Mouse (Mus musculus) MEL (cell line): Measurements from ENCODE around the gene Yeats2. TPM values are rescaled to one million over a fixed set of nuclear protein-coding genes. Genes with fewer than 3 reads are reported as not detected.

Experiments used
- DNase-seq: peaks from one replicate; pipeline ENCODE4 v3.0.0; 2011; ENCODE audit warnings: low read depth, low spot score
- H3K27ac ChIP-seq: 2 replicates; pipeline ENCODE4 v1.5.1; 2012; ENCODE audit warnings: low read depth, mild to moderate bottlenecking, control low read depth, low read length, moderate library complexity; ENCODE audit not compliant: control insufficient read depth
- H3K27me3 ChIP-seq, 2 experiments: fragments of 150-350 bp in 1 of 2; sonication (generic) in 1 of 2; 2 replicates each; pipeline ENCODE4 v1.6.1; 2012; ENCODE audit warnings: low read length in 2 of 2, mild to moderate bottlenecking in 2 of 2, improper control_type of control experiment in 1 of 2, moderate library complexity in 1 of 2; ENCODE audit not compliant: insufficient read depth in 2 of 2, control insufficient read depth in 1 of 2
- H3K36me3 ChIP-seq, 2 experiments: 2 replicates each; pipeline ENCODE4 v1.6.1; 2012 to 2014; ENCODE audit warnings: low read length in 2 of 2, improper control_type of control experiment in 1 of 2, inconsistent platforms in 1 of 2, mild to moderate bottlenecking in 1 of 2; ENCODE audit not compliant: insufficient read depth in 2 of 2, control insufficient read depth in 1 of 2
- H3K4me1 ChIP-seq, 2 experiments: fragments of 150-350 bp in 1 of 2; sonication (generic) in 1 of 2; 2 replicates each; pipeline ENCODE4 v1.6.1; 2012; ENCODE audit warnings: low read length in 2 of 2, improper control_type of control experiment in 1 of 2, mild to moderate bottlenecking in 1 of 2; ENCODE audit not compliant: insufficient read depth in 2 of 2, control insufficient read depth in 1 of 2
- H3K4me3 ChIP-seq, 2 experiments: fragments of 150-350 bp in 1 of 2; sonication (generic) in 1 of 2; 2 replicates each; pipeline ENCODE4 v1.5.1; 2012; ENCODE audit warnings: low read depth in 2 of 2, low read length in 2 of 2, mild to moderate bottlenecking in 2 of 2, moderate library complexity in 2 of 2, control low read depth in 1 of 2, improper control_type of control experiment in 1 of 2; ENCODE audit not compliant: control insufficient read depth in 1 of 2, insufficient read depth in 1 of 2
- H3K79me2 ChIP-seq: 2 replicates; pipeline ENCODE4 v1.6.1; 2012; ENCODE audit warnings: mild to moderate bottlenecking, low read length, moderate library complexity; ENCODE audit not compliant: control insufficient read depth, poor library complexity, insufficient read depth
- H3K9ac ChIP-seq: 2 replicates; pipeline ENCODE4 v1.6.1; 2012; ENCODE audit warnings: low read depth, mild to moderate bottlenecking, control low read depth, low read length, moderate library complexity; ENCODE audit not compliant: control insufficient read depth, poor library complexity, severe bottlenecking
- H3K9me3 ChIP-seq: fragments of 150-350 bp; sonication (generic); replicated peaks from 2 replicates; pipeline ENCODE4 v1.6.1; 2012; ENCODE audit warnings: mild to moderate bottlenecking, low read length, improper control_type of control experiment, moderate library complexity; ENCODE audit not compliant: insufficient read depth
- BHLHE40 ChIP-seq: IDR thresholded peaks from 2 replicates; pipeline ENCODE4 v1.6.1; 2012; ENCODE audit warnings: low read depth, mild to moderate bottlenecking, inconsistent platforms, low read length, improper control_type of control experiment, borderline replicate concordance
- CHD2 ChIP-seq: IDR thresholded peaks from 2 replicates; pipeline ENCODE4 v1.6.1; 2011; ENCODE audit warnings: low read length, improper control_type of control experiment
- ELF1 ChIP-seq: IDR thresholded peaks from 2 replicates; pipeline ENCODE4 v1.6.1; 2014; ENCODE audit warnings: low read depth, mild to moderate bottlenecking, inconsistent platforms, low read length, improper control_type of control experiment, moderate library complexity
- EP300 ChIP-seq, 2 experiments: IDR thresholded peaks; 2 replicates each; pipeline ENCODE4 v1.6.1; 2011; ENCODE audit warnings: improper control_type of control experiment in 2 of 2, low read length in 2 of 2, low read depth in 1 of 2, mild to moderate bottlenecking in 1 of 2
- ETS1 ChIP-seq: IDR thresholded peaks from 2 replicates; pipeline ENCODE4 v1.6.1; 2012; ENCODE audit warnings: low read depth, mild to moderate bottlenecking, inconsistent platforms, low read length, improper control_type of control experiment, moderate library complexity
- HCFC1 ChIP-seq: IDR thresholded peaks from 2 replicates; pipeline ENCODE4 v1.6.1; 2012; ENCODE audit warnings: low read depth, mild to moderate bottlenecking, inconsistent platforms, low read length, improper control_type of control experiment, moderate library complexity
- JUND ChIP-seq: IDR thresholded peaks from 2 replicates; pipeline ENCODE4 v1.6.1; 2011; ENCODE audit warnings: low read depth, mild to moderate bottlenecking, improper control_type of control experiment, low read length
- MAX ChIP-seq: IDR thresholded peaks from 2 replicates; pipeline ENCODE4 v1.6.1; 2011; ENCODE audit warnings: low read length, improper control_type of control experiment
- MYB ChIP-seq: IDR thresholded peaks from 2 replicates; pipeline ENCODE4 v1.6.1; 2011; ENCODE audit warnings: mild to moderate bottlenecking, low read depth, low read length, improper control_type of control experiment
- MYC ChIP-seq: IDR thresholded peaks from 2 replicates; pipeline ENCODE4 v1.6.1; 2011; ENCODE audit warnings: low read depth, mild to moderate bottlenecking, low read length, improper control_type of control experiment, moderate library complexity
- POLR2AphosphoS5 ChIP-seq: IDR thresholded peaks from 2 replicates; pipeline ENCODE4 v1.6.1; 2012; ENCODE audit warnings: low read depth, borderline replicate concordance, mild to moderate bottlenecking, inconsistent platforms, low read length, moderate library complexity, mixed read lengths
- RAD21 ChIP-seq: IDR thresholded peaks from 2 replicates; pipeline ENCODE4 v1.6.1; 2011; ENCODE audit warnings: mild to moderate bottlenecking, low read depth, low read length, improper control_type of control experiment
- UBTF ChIP-seq: IDR thresholded peaks from 2 replicates; pipeline ENCODE4 v1.6.1; 2012; ENCODE audit warnings: low read depth, mild to moderate bottlenecking, inconsistent platforms, low read length, improper control_type of control experiment, moderate library complexity, borderline replicate concordance; ENCODE audit not compliant: insufficient read depth
- USF1 ChIP-seq: IDR thresholded peaks from 2 replicates; pipeline ENCODE4 v1.6.1; 2014; ENCODE audit warnings: low read depth, mild to moderate bottlenecking, inconsistent platforms, low read length, improper control_type of control experiment, moderate library complexity
- USF2 ChIP-seq, 2 experiments: IDR thresholded peaks; 2 replicates each; pipeline ENCODE4 v1.6.1; 2011 to 2012; ENCODE audit warnings: improper control_type of control experiment in 2 of 2, low read length in 2 of 2, borderline replicate concordance in 1 of 2, inconsistent platforms in 1 of 2, low read depth in 1 of 2, mild to moderate bottlenecking in 1 of 2; ENCODE audit not compliant: insufficient read depth in 1 of 2
- ZC3H11A ChIP-seq: IDR thresholded peaks from 2 replicates; pipeline ENCODE4 v1.6.1; 2012; ENCODE audit warnings: low read depth, mild to moderate bottlenecking, inconsistent platforms, low read length, improper control_type of control experiment
- ZNF384 ChIP-seq: IDR thresholded peaks from 2 replicates; pipeline ENCODE4 v1.6.1; 2012; ENCODE audit warnings: low read depth, mild to moderate bottlenecking, inconsistent platforms, low read length, improper control_type of control experiment
- polyA plus RNA-seq, 2 experiments: library from polyadenylated mRNA; stranded (reverse) in 1 of 2; unstranded in 1 of 2; fragments of >175 nt in 1 of 2; fragments of >200 nt in 1 of 2; gene quantifications; 2 replicates each; pipeline versions ENCODE4 v1.2.1 to v1.2.4; 2012; ENCODE audit warnings: low replicate concordance in 2 of 2, low read depth in 1 of 2; ENCODE audit not compliant: insufficient read length in 2 of 2, insufficient read depth in 1 of 2, missing spikeins in 1 of 2
- total RNA-seq: library from RNA; depleted of rRNA; stranded (reverse); fragments of 300-350 nt; gene quantifications from 2 replicates; pipeline ENCODE4 v1.2.3, GENCODE M21; 2012

Yeats2 gene
- total and polyA plus RNA-seq, 3 experiments = 12.7 to 23.2 TPM; not detected in 1

- DNase-seq = no peak
- Histone ChIP-seq H3K36me3 (no peaks in the 10 kb centered on the region), H3K4me1 (no peaks in the 10 kb centered on the region)
Measured at GRCm38 (mm10) chr16:20237426-20237825, 96.6 kb downstream of the Yeats2 start.

GRCm38 (mm10) chr16:20238646-20239045 lies 97.8 kb downstream of the Yeats2 start:
- Histone ChIP-seq H3K9ac (no peak overlapping the region), H3K27me3 (no peaks in the 10 kb centered on the region; a peak in 1 of 4 replicates), H3K4me3 (no peak overlapping the region), H3K9me3 (no peaks in the 10 kb centered on the region), H3K27ac (no peak overlapping the region), H3K4me1 (no peaks in the 10 kb centered on the region), H3K36me3 (no peaks in the 10 kb centered on the region), H3K79me2 (no peaks in the 10 kb centered on the region)
- DNase-seq = no peak
- TF ChIP-seq RAD21 (no peak), MYB (no peak), USF2 (IDR thresholded peaks at IDR 0.05; ENCODE audit: borderline replicate concordance in 1 of 2, insufficient read depth in 1 of 2, low read depth in 1 of 2, low read length in 2 of 2) (no peak), HCFC1 (no peak), ZNF384 (no peak), ZC3H11A (no peak), JUND (no peak), CHD2 (no peak), EP300 (IDR thresholded peaks at IDR 0.05; ENCODE audit: low read depth in 1 of 2, low read length in 2 of 2) (no peak), UBTF (no peak), BHLHE40 (no peak), POLR2AphosphoS5 (no peak), MAX (no peak), ETS1 (no peak)

More at GRCm38 (mm10) chr16:20237426-20237825, 96.6 kb downstream of the Yeats2 start:
- no peaks in the 10 kb centered on the region for H3K79me2 ChIP-seq
- no peak for TF ChIP-seq MYB
- no peak for TF ChIP-seq ZNF384
- no peak for TF ChIP-seq MYC
- TF ChIP-seq ZC3H11A = no peak
- no peak for TF ChIP-seq USF1
- no peak for TF ChIP-seq ELF1
- no peak overlapping the region for H3K27ac ChIP-seq
- H3K4me3 ChIP-seq = no peak overlapping the region
- no peaks in the 10 kb centered on the region for H3K9me3 ChIP-seq
- no peaks in the 10 kb centered on the region; a peak in 1 of 4 replicates for H3K27me3 ChIP-seq
- no peak overlapping the region for H3K9ac ChIP-seq
